Mouse (Mus musculus) embryonic stem cell, embryonic (primary cell): ENCODE measurements around the gene Bpifa3.
"Not testable (repeated sequence)": the region's sequence is repeated elsewhere in the genome, so short reads cannot be mapped to it uniquely, and the experiment has no call there.

ENCODE experiments used
- CTCF ChIA-PET, 4 experiments: fragments of 300-600 bp in 2 of 4; fragments of 350-600 bp in 2 of 4; sonication (Branson Sonifier 250); formaldehyde crosslinking; loops; one replicate each; lab custom pipeline; 2022; ENCODE audit warnings: inconsistent platforms in 2 of 4; lab: Charles Lee
- POLR2A ChIA-PET, 4 experiments: fragments of 300-600 bp in 2 of 4; fragments of 350-600 bp in 2 of 4; sonication (Branson Sonifier 250); formaldehyde crosslinking; loops; one replicate each; lab custom pipeline; 2022; ENCODE audit warnings: antibody characterized with exemption in 4 of 4, inconsistent platforms in 1 of 4; lab: Charles Lee

Bpifa3 gene

GRCm38 (mm10) chr2:154130120-154130519, at the start of gene Bpifa3:
Gene Bpifa3 (plus strand): TSS chr2:154130336.
- ChIA-PET POLR2A (no interaction called here), CTCF (no interaction called here)

GRCm38 (mm10) chr2:154097734-154098133, 32.4 kb upstream of the Bpifa3 start:
- ChIA-PET CTCF (interaction anchor here in 2 of 4 experiments (0.6 to 1.2 kb wide), 3 partner anchors 61 to 445 kb away, joined by 3 to 6 read pairs (median 3); no protein-coding TSS in a partner anchor), POLR2A (no interaction called here)

- CTCF ChIA-PET: no interaction called here
- POLR2A ChIA-PET: no interaction called here
Measured at GRCm38 (mm10) chr2:154117381-154117780, 12.8 kb upstream of the Bpifa3 start.

GRCm38 (mm10) chr2:154142580-154142979, 12.4 kb downstream of the Bpifa3 start, which contains the start of gene Bpifa1:
Gene Bpifa1 (plus strand): TSS chr2:154142880.
- POLR2A ChIA-PET: interaction anchor here in 1 of 4 experiments (0.7 kb wide), 1 partner anchor 62 kb away, joined by 3 read pairs; no protein-coding TSS in a partner anchor
- CTCF ChIA-PET: interaction anchor here in 2 of 4 experiments (0.9 kb wide), 2 partner anchors 16 to 189 kb away, joined by 3 to 4 read pairs; no protein-coding TSS in a partner anchor

- CTCF ChIA-PET: interaction anchor here in 1 of 4 experiments (0.7 kb wide), 1 partner anchor 9 kb away, joined by 3 read pairs; no protein-coding TSS in a partner anchor
- POLR2A ChIA-PET: no interaction called here
Measured at GRCm38 (mm10) chr2:154143735-154144134, 13.6 kb downstream of the Bpifa3 start.

- CTCF ChIA-PET: no interaction called here
- POLR2A ChIA-PET: no interaction called here
Measured at GRCm38 (mm10) chr2:154147496-154147895, 17.4 kb downstream of the Bpifa3 start.

- CTCF ChIA-PET: interaction anchor here (0.6 to 1.8 kb wide), 44 partner anchors 8 to 1669 kb away, joined by 3 to 9 read pairs (median 3); partner anchors contain the start of genes Bpifb5 (in 2 of the 4) and Bpifa1 (in 1 of the 4)
- POLR2A ChIA-PET: interaction anchor here in 1 of 4 experiments (1.1 kb wide), 1 partner anchor 13 kb away, joined by 3 read pairs; no protein-coding TSS in a partner anchor
Measured at GRCm38 (mm10) chr2:154158433-154158832, 28.3 kb downstream of the Bpifa3 start.

GRCm38 (mm10) chr2:154162307-154162706, 32.2 kb downstream of the Bpifa3 start, which contains the start of gene Bpifa5:
Gene Bpifa5 (plus strand): TSS chr2:154162607.
- CTCF ChIA-PET: interaction anchor here in 1 of 4 experiments (0.6 kb wide), 1 partner anchor 208 kb away, joined by 3 read pairs; no protein-coding TSS in a partner anchor
- POLR2A ChIA-PET: interaction anchor here in 1 of 4 experiments (0.6 kb wide), 1 partner anchor 1705 kb away, joined by 3 read pairs; no protein-coding TSS in a partner anchor

GRCm38 (mm10) chr2:154163306-154163705, 33.2 kb downstream of the Bpifa3 start:
- ChIA-PET CTCF (no interaction called here), POLR2A (no interaction called here)

GRCm38 (mm10) chr2:154169172-154169571, 39.0 kb downstream of the Bpifa3 start:
- POLR2A ChIA-PET: interaction anchor here in 1 of 4 experiments (0.5 kb wide), 1 partner anchor 19 kb away, joined by 4 read pairs; no protein-coding TSS in a partner anchor
- CTCF ChIA-PET: interaction anchor here in 3 of 4 experiments (0.7 to 1.8 kb wide), 6 partner anchors 10 to 278 kb away, joined by 3 to 6 read pairs (median 4); no protein-coding TSS in a partner anchor

GRCm38 (mm10) chr2:154171621-154172020, 41.5 kb downstream of the Bpifa3 start:
- CTCF ChIA-PET: interaction anchor here in 1 of 4 experiments (1.7 kb wide), 1 partner anchor 14 kb away, joined by 5 read pairs; no protein-coding TSS in a partner anchor
- POLR2A ChIA-PET: interaction anchor here in 1 of 4 experiments (1.0 kb wide), 1 partner anchor 13 kb away, joined by 3 read pairs; no protein-coding TSS in a partner anchor

- ChIA-PET CTCF (interaction anchor here in 1 of 4 experiments (0.6 kb wide), 1 partner anchor 238 kb away, joined by 3 read pairs; no protein-coding TSS in a partner anchor), POLR2A (no interaction called here)
Measured at GRCm38 (mm10) chr2:154173313-154173712, 43.2 kb downstream of the Bpifa3 start.

GRCm38 (mm10) chr2:154181900-154182299, 51.8 kb downstream of the Bpifa3 start:
- POLR2A ChIA-PET, CTCF ChIA-PET: not testable (repeated sequence)

GRCm38 (mm10) chr2:154183061-154183460, 52.9 kb downstream of the Bpifa3 start:
- ChIA-PET POLR2A (interaction anchor here in 1 of 4 experiments (1.5 kb wide), 1 partner anchor 40 kb away, joined by 3 read pairs; no protein-coding TSS in a partner anchor), CTCF (interaction anchor here in 3 of 4 experiments (0.6 to 1.0 kb wide), 3 partner anchors 24 to 360 kb away, joined by 3 read pairs; no protein-coding TSS in a partner anchor)

GRCm38 (mm10) chr2:154185319-154185718, 55.2 kb downstream of the Bpifa3 start:
- POLR2A ChIA-PET: no interaction called here
- CTCF ChIA-PET: interaction anchor here (0.6 to 1.7 kb wide), 6 partner anchors 23 to 550 kb away, joined by 3 to 7 read pairs (median 3); no protein-coding TSS in a partner anchor

- CTCF ChIA-PET: interaction anchor here (0.6 to 1.7 kb wide), 8 partner anchors 23 to 549 kb away, joined by 3 to 15 read pairs (median 4); no protein-coding TSS in a partner anchor
Measured at GRCm38 (mm10) chr2:154185748-154186147, 55.6 kb downstream of the Bpifa3 start.

GRCm38 (mm10) chr2:154187468-154187867, 57.3 kb downstream of the Bpifa3 start:
- ChIA-PET CTCF (interaction anchor here (0.5 to 2.1 kb wide), 6 partner anchors 19 to 113 kb away, joined by 3 to 9 read pairs (median 6); no protein-coding TSS in a partner anchor), POLR2A (interaction anchor here in 2 of 4 experiments (0.8 to 1.3 kb wide), 2 partner anchors 9 to 185 kb away, joined by 3 read pairs; partner anchors contain the start of gene Cdk5rap1 (in 1 of the 2))

More at GRCm38 (mm10) chr2:154185748-154186147, 55.6 kb downstream of the Bpifa3 start:
- POLR2A ChIA-PET: interaction anchor here in 1 of 4 experiments (0.6 to 0.8 kb wide), 2 partner anchors 9 to 337 kb away, joined by 4 to 17 read pairs; no protein-coding TSS in a partner anchor
